Mouse (Mus musculus): ENCODE data around the gene Themis2.
"Not testable (repeated sequence)": the region's sequence is repeated elsewhere in the genome, so short reads cannot be mapped to it uniquely, and the experiment has no call there.

The Themis2 gene

GRCm38 (mm10) chr4:132798666-132799065 is 2.5 kb upstream of the Themis2 start:
- not testable (repeated sequence) for DNase-seq

GRCm38 (mm10) chr4:132798028-132798427 is 1.8 kb upstream of the Themis2 start:
- DNase-seq: no peak

GRCm38 (mm10) chr4:132797461-132797860 is 1.3 kb upstream of the Themis2 start:
- DNase-seq: no peak

GRCm38 (mm10) chr4:132795171-132795570 is 1.0 kb downstream of the Themis2 start:
- DNase-seq: no peak

GRCm38 (mm10) chr4:132794760-132795159 is 1.4 kb downstream of the Themis2 start:
- DNase-seq: no peak

- no peak for DNase-seq
These were observed 2.2 kb downstream of the Themis2 start for GRCm38 (mm10) chr4:132794028-132794427.

- DNase-seq: not testable (repeated sequence)
These were observed 2.7 kb downstream of the Themis2 start for GRCm38 (mm10) chr4:132793322-132794004.

- DNase-seq: no peak
These were observed 6.5 kb downstream of the Themis2 start for GRCm38 (mm10) chr4:132789731-132790130.

GRCm38 (mm10) chr4:132785228-132785627 is 11.0 kb downstream of the Themis2 start:
- no peak for DNase-seq

GRCm38 (mm10) chr4:132783732-132784131 is 12.5 kb downstream of the Themis2 start:
- no peak for DNase-seq

- no peak for DNase-seq
These were observed 15.9 kb downstream of the Themis2 start for GRCm38 (mm10) chr4:132780288-132780687.

GRCm38 (mm10) chr4:132778562-132779201 is 17.5 kb downstream of the Themis2 start:
- no peak for DNase-seq

GRCm38 (mm10) chr4:132776764-132777163 is 19.4 kb downstream of the Themis2 start:
- DNase-seq: peak; percentile 75 to 83

- no peak for DNase-seq
These were observed 21.3 kb downstream of the Themis2 start for GRCm38 (mm10) chr4:132774905-132775304.

- DNase-seq: no peak
These were observed 24.4 kb downstream of the Themis2 start for GRCm38 (mm10) chr4:132771776-132772175.

GRCm38 (mm10) chr4:132767914-132768876 is 28.0 kb downstream of the Themis2 start, which contains the start of gene Rpa2:
TSS of gene Rpa2 (plus strand) at chr4:132768332.
- DNase-seq: peak; percentile 99 to 100

GRCm38 (mm10) chr4:132763125-132763524 is 33.1 kb downstream of the Themis2 start:
- not testable (repeated sequence) for DNase-seq

- DNase-seq: no peak
These were observed 33.6 kb downstream of the Themis2 start for GRCm38 (mm10) chr4:132762602-132763001.

- DNase-seq: no peak
These were observed 35.9 kb downstream of the Themis2 start for GRCm38 (mm10) chr4:132760296-132760695.

- no peak for DNase-seq
These were observed 38.4 kb downstream of the Themis2 start for GRCm38 (mm10) chr4:132757633-132758351.

- DNase-seq: peak; percentile 80 to 91
These were observed 39.2 kb downstream of the Themis2 start, which contains the start of gene Smpdl3b for GRCm38 (mm10) chr4:132756974-132757373. TSS of gene Smpdl3b (minus strand) at chr4:132757252.

GRCm38 (mm10) chr4:132752992-132753391 is 43.2 kb downstream of the Themis2 start:
- no peak for DNase-seq
